Mouse (Mus musculus) MEL (cell line): ENCODE measurements at regions not wholly inside any gene's neighbourhood (a gene's known extent, or its start where the extent isn't known, plus 50 kb on each side); places are given as distances from the start of the nearest gene placed in this dataset.

Experiments used
- DNase-seq: peaks from one replicate; pipeline ENCODE4 v3.0.0; 2011; ENCODE audit warnings: low read depth, low spot score
- H3K27ac ChIP-seq: 2 replicates; pipeline ENCODE4 v1.5.1; 2012; ENCODE audit warnings: low read depth, mild to moderate bottlenecking, control low read depth, low read length, moderate library complexity; ENCODE audit not compliant: control insufficient read depth
- H3K27me3 ChIP-seq, 2 experiments: fragments of 150-350 bp in 1 of 2; sonication (generic) in 1 of 2; 2 replicates each; pipeline ENCODE4 v1.6.1; 2012; ENCODE audit warnings: low read length in 2 of 2, mild to moderate bottlenecking in 2 of 2, improper control_type of control experiment in 1 of 2, moderate library complexity in 1 of 2; ENCODE audit not compliant: insufficient read depth in 2 of 2, control insufficient read depth in 1 of 2
- H3K36me3 ChIP-seq, 2 experiments: 2 replicates each; pipeline ENCODE4 v1.6.1; 2012 to 2014; ENCODE audit warnings: low read length in 2 of 2, improper control_type of control experiment in 1 of 2, inconsistent platforms in 1 of 2, mild to moderate bottlenecking in 1 of 2; ENCODE audit not compliant: insufficient read depth in 2 of 2, control insufficient read depth in 1 of 2
- H3K4me1 ChIP-seq, 2 experiments: fragments of 150-350 bp in 1 of 2; sonication (generic) in 1 of 2; 2 replicates each; pipeline ENCODE4 v1.6.1; 2012; ENCODE audit warnings: low read length in 2 of 2, improper control_type of control experiment in 1 of 2, mild to moderate bottlenecking in 1 of 2; ENCODE audit not compliant: insufficient read depth in 2 of 2, control insufficient read depth in 1 of 2
- H3K4me3 ChIP-seq, 2 experiments: fragments of 150-350 bp in 1 of 2; sonication (generic) in 1 of 2; 2 replicates each; pipeline ENCODE4 v1.5.1; 2012; ENCODE audit warnings: low read depth in 2 of 2, low read length in 2 of 2, mild to moderate bottlenecking in 2 of 2, moderate library complexity in 2 of 2, control low read depth in 1 of 2, improper control_type of control experiment in 1 of 2; ENCODE audit not compliant: control insufficient read depth in 1 of 2, insufficient read depth in 1 of 2
- H3K79me2 ChIP-seq: 2 replicates; pipeline ENCODE4 v1.6.1; 2012; ENCODE audit warnings: mild to moderate bottlenecking, low read length, moderate library complexity; ENCODE audit not compliant: control insufficient read depth, poor library complexity, insufficient read depth
- H3K9ac ChIP-seq: 2 replicates; pipeline ENCODE4 v1.6.1; 2012; ENCODE audit warnings: low read depth, mild to moderate bottlenecking, control low read depth, low read length, moderate library complexity; ENCODE audit not compliant: control insufficient read depth, poor library complexity, severe bottlenecking
- H3K9me3 ChIP-seq: fragments of 150-350 bp; sonication (generic); replicated peaks from 2 replicates; pipeline ENCODE4 v1.6.1; 2012; ENCODE audit warnings: mild to moderate bottlenecking, low read length, improper control_type of control experiment, moderate library complexity; ENCODE audit not compliant: insufficient read depth
- BHLHE40 ChIP-seq: IDR thresholded peaks from 2 replicates; pipeline ENCODE4 v1.6.1; 2012; ENCODE audit warnings: low read depth, mild to moderate bottlenecking, inconsistent platforms, low read length, improper control_type of control experiment, borderline replicate concordance
- CHD1 ChIP-seq: IDR thresholded peaks from 2 replicates; pipeline ENCODE4 v1.6.1; 2012; ENCODE audit warnings: low read depth, mild to moderate bottlenecking, inconsistent platforms, low read length, improper control_type of control experiment
- CTCF ChIP-seq, 3 experiments: IDR thresholded peaks in 2 of 3; conservative IDR thresholded peaks in 1 of 3; 2 replicates each; pipeline ENCODE4 v1.5.1; 2011 to 2012; ENCODE audit warnings: low read length in 3 of 3, low read depth in 2 of 3, mild to moderate bottlenecking in 2 of 3, improper control_type of control experiment in 1 of 3, inconsistent platforms in 1 of 3, mixed read lengths in 1 of 3, moderate library complexity in 1 of 3; ENCODE audit not compliant: control insufficient read depth in 1 of 3, insufficient read depth in 1 of 3, poor library complexity in 1 of 3, severe bottlenecking in 1 of 3
- E2F4 ChIP-seq: IDR thresholded peaks from 2 replicates; pipeline ENCODE4 v1.6.1; 2011; ENCODE audit warnings: low read depth, low read length, improper control_type of control experiment, borderline replicate concordance
- EP300 ChIP-seq, 2 experiments: IDR thresholded peaks; 2 replicates each; pipeline ENCODE4 v1.6.1; 2011; ENCODE audit warnings: improper control_type of control experiment in 2 of 2, low read length in 2 of 2, low read depth in 1 of 2, mild to moderate bottlenecking in 1 of 2
- ETS1 ChIP-seq: IDR thresholded peaks from 2 replicates; pipeline ENCODE4 v1.6.1; 2012; ENCODE audit warnings: low read depth, mild to moderate bottlenecking, inconsistent platforms, low read length, improper control_type of control experiment, moderate library complexity
- GABPA ChIP-seq: IDR thresholded peaks from 2 replicates; pipeline ENCODE4 v1.6.1; 2012; ENCODE audit warnings: low read depth, mild to moderate bottlenecking, inconsistent platforms, low read length, improper control_type of control experiment, moderate library complexity
- GATA1 ChIP-seq: IDR thresholded peaks from 2 replicates; pipeline ENCODE4 v1.6.1; 2011; ENCODE audit warnings: low read depth, low read length, improper control_type of control experiment
- JUND ChIP-seq: IDR thresholded peaks from 2 replicates; pipeline ENCODE4 v1.6.1; 2011; ENCODE audit warnings: low read depth, mild to moderate bottlenecking, improper control_type of control experiment, low read length
- MAX ChIP-seq: IDR thresholded peaks from 2 replicates; pipeline ENCODE4 v1.6.1; 2011; ENCODE audit warnings: low read length, improper control_type of control experiment
- MAZ ChIP-seq: IDR thresholded peaks from 2 replicates; pipeline ENCODE4 v1.6.1; 2012; ENCODE audit warnings: low read depth, mild to moderate bottlenecking, inconsistent platforms, low read length, improper control_type of control experiment
- MEF2A ChIP-seq: IDR thresholded peaks from 2 replicates; pipeline ENCODE4 v1.6.1; 2014; ENCODE audit warnings: low read depth, mild to moderate bottlenecking, inconsistent platforms, low read length, improper control_type of control experiment; ENCODE audit not compliant: poor library complexity, insufficient replicate concordance, severe bottlenecking; ENCODE audit errors: extremely low read depth
- MYC ChIP-seq: IDR thresholded peaks from 2 replicates; pipeline ENCODE4 v1.6.1; 2011; ENCODE audit warnings: low read depth, mild to moderate bottlenecking, low read length, improper control_type of control experiment, moderate library complexity
- POLR2AphosphoS5 ChIP-seq: IDR thresholded peaks from 2 replicates; pipeline ENCODE4 v1.6.1; 2012; ENCODE audit warnings: low read depth, borderline replicate concordance, mild to moderate bottlenecking, inconsistent platforms, low read length, moderate library complexity, mixed read lengths
- RCOR1 ChIP-seq: IDR thresholded peaks from 2 replicates; pipeline ENCODE4 v1.6.1; 2012; ENCODE audit warnings: low read depth, mild to moderate bottlenecking, inconsistent platforms, low read length, improper control_type of control experiment
- SIN3A ChIP-seq: IDR thresholded peaks from 2 replicates; pipeline ENCODE4 v1.6.1; 2012; ENCODE audit warnings: low read length, improper control_type of control experiment, inconsistent platforms
- SMC3 ChIP-seq: IDR thresholded peaks from 2 replicates; pipeline ENCODE4 v1.6.1; 2011; ENCODE audit warnings: low read depth, low read length, improper control_type of control experiment
- TAL1 ChIP-seq: IDR thresholded peaks from 2 replicates; pipeline ENCODE4 v1.6.1; 2012; ENCODE audit warnings: mild to moderate bottlenecking, inconsistent platforms, low read length, moderate library complexity, mixed read lengths
- TCF12 ChIP-seq: IDR thresholded peaks from 2 replicates; pipeline ENCODE4 v1.6.1; 2014; ENCODE audit warnings: low read depth, mild to moderate bottlenecking, inconsistent platforms, low read length, improper control_type of control experiment, moderate library complexity
- UBTF ChIP-seq: IDR thresholded peaks from 2 replicates; pipeline ENCODE4 v1.6.1; 2012; ENCODE audit warnings: low read depth, mild to moderate bottlenecking, inconsistent platforms, low read length, improper control_type of control experiment, moderate library complexity, borderline replicate concordance; ENCODE audit not compliant: insufficient read depth
- USF1 ChIP-seq: IDR thresholded peaks from 2 replicates; pipeline ENCODE4 v1.6.1; 2014; ENCODE audit warnings: low read depth, mild to moderate bottlenecking, inconsistent platforms, low read length, improper control_type of control experiment, moderate library complexity
- USF2 ChIP-seq, 2 experiments: IDR thresholded peaks; 2 replicates each; pipeline ENCODE4 v1.6.1; 2011 to 2012; ENCODE audit warnings: improper control_type of control experiment in 2 of 2, low read length in 2 of 2, borderline replicate concordance in 1 of 2, inconsistent platforms in 1 of 2, low read depth in 1 of 2, mild to moderate bottlenecking in 1 of 2; ENCODE audit not compliant: insufficient read depth in 1 of 2

DNA sequence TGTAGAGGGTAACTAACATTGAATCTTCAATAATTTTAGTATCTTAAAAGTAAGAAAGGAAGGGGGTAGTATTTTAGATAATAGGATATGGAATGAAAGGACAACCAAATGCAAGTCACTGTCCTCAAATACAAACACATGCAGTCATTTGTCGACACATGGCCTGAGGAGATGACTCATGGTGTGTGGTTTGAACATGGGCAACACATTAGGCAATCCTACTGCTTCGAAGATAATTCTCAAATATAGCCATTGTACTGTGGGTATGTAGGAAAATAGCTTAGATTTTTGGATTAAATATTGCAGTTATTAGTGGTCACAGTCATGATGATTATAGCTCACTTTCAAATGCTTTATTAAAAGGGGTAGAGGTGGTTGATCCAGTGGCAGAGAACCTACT is 771.7 kb upstream of the Lrrc6 start:
- H3K27me3 ChIP-seq: peaks cover 0 to 2% of the 10 kb centered on the region in 2 experiments; a peak in 1 of 4 replicates
- no peak overlapping the region for H3K9ac ChIP-seq
- no peaks in the 10 kb centered on the region for H3K9me3 ChIP-seq
- H3K4me3 ChIP-seq: no peak overlapping the region
- H3K27ac ChIP-seq: no peak overlapping the region
- TF ChIP-seq SIN3A (no peak), TAL1 (no peak), MAZ (no peak), POLR2AphosphoS5 (no peak), UBTF (no peak), SMC3 (no peak), MYC (no peak), CHD1 (no peak), ETS1 (no peak), EP300 (IDR thresholded peaks at IDR 0.05; ENCODE audit: low read depth in 1 of 2, low read length in 2 of 2) (no peak), BHLHE40 (no peak), E2F4 (no peak), GATA1 (no peak), USF1 (no peak), RCOR1 (no peak), TCF12 (no peak), USF2 (IDR thresholded peaks at IDR 0.05; ENCODE audit: borderline replicate concordance in 1 of 2, insufficient read depth in 1 of 2, low read depth in 1 of 2, low read length in 2 of 2) (no peak), JUND (no peak), CTCF (IDR thresholded peaks at IDR 0.05 in 2 of 3, conservative IDR thresholded peaks at IDR 0.05 in 1 of 3; ENCODE audit: control insufficient read depth in 1 of 3, insufficient read depth in 1 of 3, low read depth in 2 of 3, low read length in 3 of 3, poor library complexity in 1 of 3, severe bottlenecking in 1 of 3) (no peak)
- H3K79me2 ChIP-seq: no peaks in the 10 kb centered on the region
- H3K4me1 ChIP-seq: no peaks in the 10 kb centered on the region
- no peaks in the 10 kb centered on the region for H3K36me3 ChIP-seq
- DNase-seq: no peak

GRCm38 (mm10) chr15:67263723-67264122 is 763.0 kb upstream of the Lrrc6 start:
- H3K4me3 ChIP-seq: no peak overlapping the region
- H3K4me1 ChIP-seq: no peaks in the 10 kb centered on the region
- no peak for DNase-seq
- H3K27ac ChIP-seq: no peak overlapping the region
- no peaks in the 10 kb centered on the region for H3K79me2 ChIP-seq
- TF ChIP-seq EP300 (IDR thresholded peaks at IDR 0.05; ENCODE audit: low read depth in 1 of 2, low read length in 2 of 2) (no peak), ETS1 (no peak), CHD1 (no peak), MAX (no peak), USF2 (IDR thresholded peaks at IDR 0.05; ENCODE audit: borderline replicate concordance in 1 of 2, insufficient read depth in 1 of 2, low read depth in 1 of 2, low read length in 2 of 2) (no peak), JUND (no peak), GABPA (no peak), SIN3A (no peak), MEF2A (no peak), RCOR1 (no peak)
- no peaks in the 10 kb centered on the region; a peak in 1 of 4 replicates for H3K27me3 ChIP-seq
- H3K9ac ChIP-seq: no peak overlapping the region
- H3K9me3 ChIP-seq: no peaks in the 10 kb centered on the region
- H3K36me3 ChIP-seq: no peaks in the 10 kb centered on the region
